Mouse (Mus musculus) CH12F3 (cell line): ENCODE measurements around the gene Olfml2b.

Experiments used
- in situ Hi-C: fragments of 300-500 bp; cut with MboI; formaldehyde crosslinking; loops from 2 replicates; pipeline ENCODE4 v1.14.3; 2020; ENCODE audit warnings: low sequenced_read_pairs

The Olfml2b gene

GRCm38 (mm10) chr1:170721560-170721959, 77.2 kb downstream of the Olfml2b start:
- in situ Hi-C loops, result no loop called here

GRCm38 (mm10) chr1:170728524-170728923, 84.2 kb downstream of the Olfml2b start:
- in situ Hi-C loops, result no loop called here

GRCm38 (mm10) chr1:170729267-170729962, 85.1 kb downstream of the Olfml2b start:
- in situ Hi-C loops, result no loop called here

GRCm38 (mm10) chr1:170731865-170732595, 87.7 kb downstream of the Olfml2b start:
- in situ Hi-C loops, result no loop called here
